Mouse (Mus musculus): ENCODE data around the gene Slco1a5. TPM values are rescaled to one million over a fixed set of nuclear protein-coding genes. Genes with fewer than 3 reads are reported as not detected.

Slco1a5 gene
- polyA plus RNA-seq (2012; rRNA removed), result not detected in 2 replicates

GRCm38 (mm10) chr6:142322881-142323280 lies at the start of gene Slco1a5:
TSS of gene Slco1a5 (minus strand) at chr6:142322981.

GRCm38 (mm10) chr6:142345440-142346038 lies 22.8 kb upstream of the Slco1a5 start, which contains the start of gene Pyroxd1:
TSS of gene Pyroxd1 (plus strand) at chr6:142345654.

GRCm38 (mm10) chr6:142298098-142298497 lies 24.7 kb downstream of the Slco1a5 start, which contains the start of gene Iapp:
TSS of gene Iapp (plus strand) at chr6:142298423.

DNA sequence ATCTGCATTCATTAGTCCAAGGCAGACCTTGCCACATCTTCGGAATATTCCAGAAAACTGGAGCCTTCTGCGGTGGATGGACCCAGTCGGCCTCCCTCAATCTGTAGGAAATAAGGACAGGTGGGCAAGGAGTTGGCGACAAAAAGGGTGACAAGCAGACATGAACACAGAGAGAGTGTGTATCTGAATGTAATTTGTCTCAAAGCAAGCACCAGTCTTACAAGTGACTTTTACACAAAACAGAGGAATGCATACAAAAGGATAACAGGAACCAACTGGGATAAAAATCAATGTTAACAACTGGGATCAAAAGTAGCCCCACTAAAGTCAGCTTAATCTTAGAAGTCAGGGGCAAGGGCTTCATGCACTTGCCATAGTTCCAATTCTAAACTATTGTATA lies 114.4 kb downstream of the Slco1a5 start, which contains the start of gene Slco1a6:
Gene Slco1a6, minus strand, starts transcription at position 101 of the 400 bp plus-strand sequence.

Other genes with a start within 250 kb of the Slco1a5 start
- not detected in 2 replicates for gene Slco1a6, start 114.5 kb downstream of the Slco1a5 start, polyA plus RNA-seq (2012; rRNA removed)
- gene Iapp, start 24.6 kb downstream of the Slco1a5 start, polyA plus RNA-seq (2012; rRNA removed), result 0.08 TPM in 1 of 2 replicates, not detected in the other
- gene Pyroxd1, start 22.7 kb upstream of the Slco1a5 start, polyA plus RNA-seq (2012; rRNA removed), result 2.6 and 3.0 TPM in 2 replicates
- gene Recql, start 64.1 kb upstream of the Slco1a5 start, polyA plus RNA-seq (2012; rRNA removed), result 11.2 and 12.2 TPM in 2 replicates
- 8.0 and 9.9 TPM in 2 replicates for gene Golt1b, start 64.2 kb upstream of the Slco1a5 start, polyA plus RNA-seq (2012; rRNA removed)
- gene Spx, start 90.5 kb upstream of the Slco1a5 start, polyA plus RNA-seq (2012; rRNA removed), result 0.49 and 0.75 TPM in 2 replicates
- gene Gys2, start 150.1 kb upstream of the Slco1a5 start, polyA plus RNA-seq (2012; rRNA removed), result 20.4 and 23.2 TPM in 2 replicates
- 15.1 and 17.6 TPM in 2 replicates for gene Ldhb, start 185.0 kb upstream of the Slco1a5 start, polyA plus RNA-seq (2012; rRNA removed)
- gene Kcnj8, start 248.6 kb upstream of the Slco1a5 start, polyA plus RNA-seq (2012; rRNA removed), result 0.78 and 0.90 TPM in 2 replicates